Mouse (Mus musculus) heart, adult 9 months (tissue): ENCODE results near the gene Rnf220.

Experiments
- DNase-seq, 2 experiments: peaks; one replicate each; pipeline ENCODE4 v3.0.0; 2022; ENCODE audit warnings: low spot score in 2 of 2

Rnf220 gene

DNA sequence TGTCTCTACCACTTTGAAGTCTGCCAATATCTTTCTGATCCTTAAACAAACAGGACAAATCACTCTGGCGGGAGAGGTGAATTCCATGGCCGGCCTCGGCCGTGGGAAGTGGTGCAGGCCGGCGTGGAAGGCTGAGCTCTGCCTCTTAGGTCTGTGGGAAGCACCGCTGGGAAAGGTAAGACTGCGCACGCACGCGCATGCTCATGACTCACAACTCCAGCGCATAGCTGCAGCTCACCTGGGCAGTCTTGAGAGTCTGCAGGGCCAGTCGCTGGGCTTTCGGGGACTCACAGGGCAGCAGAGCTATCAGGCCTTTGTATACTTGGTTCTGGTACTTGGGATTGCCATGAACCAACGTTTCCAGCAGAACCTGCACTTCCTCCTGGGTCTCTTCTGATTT lies 267.3 kb downstream of the Rnf220 start:
- DNase-seq, result no peak

DNA sequence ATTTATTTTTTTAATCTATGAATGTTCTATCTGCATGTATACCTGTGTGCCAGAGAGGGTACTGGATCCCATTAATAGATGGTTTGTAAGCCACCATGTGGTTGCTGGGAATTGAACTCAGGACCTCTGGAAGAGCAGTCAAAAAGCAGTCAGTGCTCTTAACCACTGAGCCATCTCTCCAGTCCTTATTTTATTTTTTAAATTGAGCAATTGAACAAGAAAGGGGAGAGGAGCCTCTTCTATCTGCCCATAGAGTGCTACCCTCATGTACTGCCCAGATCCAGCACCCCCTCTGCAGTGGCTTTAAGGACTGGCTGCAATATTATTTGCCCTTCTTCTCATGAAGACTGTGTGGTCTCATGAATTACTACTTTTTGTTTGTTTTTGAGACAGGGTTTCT lies 271.6 kb downstream of the Rnf220 start:
- no peak for DNase-seq

DNA sequence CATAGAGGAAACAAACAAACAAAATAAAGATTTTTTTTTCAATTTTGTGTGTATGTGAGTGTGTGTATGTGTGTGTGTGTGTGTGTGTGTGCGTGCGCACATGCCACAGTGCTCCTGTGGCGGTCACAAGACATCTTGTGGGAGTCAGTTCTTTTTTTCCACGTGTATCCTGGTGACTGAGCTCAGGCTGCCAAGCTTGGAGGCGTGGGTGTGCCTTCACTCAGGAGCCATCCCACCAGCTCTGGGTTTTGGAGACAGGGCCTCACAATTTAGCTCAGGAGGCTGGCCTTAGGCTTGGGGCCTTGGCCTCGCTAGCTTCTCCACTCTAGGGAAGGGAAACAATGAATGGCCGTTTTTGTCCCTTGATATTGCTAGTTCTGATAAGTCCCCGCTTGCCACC lies 272.7 kb downstream of the Rnf220 start:
- no peak for DNase-seq

DNA sequence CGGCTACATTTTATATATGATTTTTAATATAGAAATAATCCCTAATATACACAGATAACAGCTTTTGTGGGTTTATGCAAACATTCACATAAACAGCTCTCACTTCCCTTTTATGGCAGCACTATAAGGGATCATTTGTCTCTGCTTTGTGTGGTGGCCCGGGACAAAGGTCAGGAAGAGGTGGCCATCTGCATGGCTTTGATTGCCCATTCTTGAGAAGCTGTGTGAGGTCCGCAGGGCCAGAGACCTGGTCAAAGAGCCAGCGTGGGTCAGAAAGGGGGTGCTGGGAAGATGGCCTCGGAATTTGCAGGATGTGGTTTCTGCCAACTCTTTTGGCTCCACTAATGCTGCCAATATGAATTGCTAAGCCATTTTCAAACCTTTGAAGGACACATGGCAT lies 273.9 kb downstream of the Rnf220 start:
- no peak for DNase-seq

DNA sequence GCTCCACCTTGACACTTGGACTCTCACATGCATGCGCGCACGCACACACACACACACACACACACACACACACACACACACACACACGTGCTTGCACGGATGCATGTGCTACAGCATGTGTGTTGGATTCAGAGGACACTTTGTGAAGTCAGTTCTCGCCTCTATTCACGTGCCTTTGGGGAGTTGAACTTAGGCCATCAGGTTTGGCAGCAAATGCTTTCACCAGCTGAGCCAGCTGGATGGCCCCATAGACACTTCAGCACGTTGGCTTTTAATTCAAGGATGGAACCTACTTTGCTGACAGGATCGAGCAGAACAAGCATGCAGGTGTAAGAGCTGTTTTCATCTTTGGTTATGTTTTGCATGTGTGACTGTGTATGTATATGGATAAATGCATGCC lies 275.0 kb downstream of the Rnf220 start:
- no peak for DNase-seq
